Mouse (Mus musculus) neural tube, embryonic 10.5 days (tissue): ENCODE data around the gene Med24.

ENCODE experiments used
- DNase-seq: peaks from one replicate; pipeline ENCODE4 v3.0.0-alpha.2; 2017; ENCODE audit warnings: low spot score; ENCODE audit errors: extremely low spot score

Gene Med24

GRCm38 (mm10) chr11:98729119-98729588 lies at the start of gene Med24:
TSS of gene Med24 (minus strand) at chr11:98729435.
- DNase-seq: peak; percentile 81

DNA sequence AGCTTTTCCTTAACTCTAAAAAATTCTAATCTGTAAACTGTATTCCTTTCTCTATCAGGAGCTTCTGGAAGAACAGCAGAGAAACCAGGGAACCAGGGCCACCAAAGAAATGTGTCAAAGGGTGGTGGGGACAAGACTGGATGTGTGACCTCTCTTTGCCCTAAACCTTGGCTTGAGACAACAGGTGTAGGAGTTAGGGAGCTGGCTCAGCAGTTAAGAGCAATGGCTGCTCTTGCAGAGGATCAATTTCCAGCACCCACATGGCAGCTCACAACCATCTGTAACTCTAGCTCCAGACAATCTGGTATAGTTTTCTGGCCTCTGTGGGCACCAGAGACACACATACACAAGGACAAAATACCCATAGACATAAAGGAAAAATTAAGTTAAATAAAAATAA lies 48.7 kb upstream of the Med24 start:
- DNase-seq: no peak

- DNase-seq: peak; percentile 31
Measured at GRCm38 (mm10) chr11:98776843-98777590, 47.8 kb upstream of the Med24 start.

GRCm38 (mm10) chr11:98776052-98776764 lies 47.0 kb upstream of the Med24 start:
- DNase-seq: no peak

DNA sequence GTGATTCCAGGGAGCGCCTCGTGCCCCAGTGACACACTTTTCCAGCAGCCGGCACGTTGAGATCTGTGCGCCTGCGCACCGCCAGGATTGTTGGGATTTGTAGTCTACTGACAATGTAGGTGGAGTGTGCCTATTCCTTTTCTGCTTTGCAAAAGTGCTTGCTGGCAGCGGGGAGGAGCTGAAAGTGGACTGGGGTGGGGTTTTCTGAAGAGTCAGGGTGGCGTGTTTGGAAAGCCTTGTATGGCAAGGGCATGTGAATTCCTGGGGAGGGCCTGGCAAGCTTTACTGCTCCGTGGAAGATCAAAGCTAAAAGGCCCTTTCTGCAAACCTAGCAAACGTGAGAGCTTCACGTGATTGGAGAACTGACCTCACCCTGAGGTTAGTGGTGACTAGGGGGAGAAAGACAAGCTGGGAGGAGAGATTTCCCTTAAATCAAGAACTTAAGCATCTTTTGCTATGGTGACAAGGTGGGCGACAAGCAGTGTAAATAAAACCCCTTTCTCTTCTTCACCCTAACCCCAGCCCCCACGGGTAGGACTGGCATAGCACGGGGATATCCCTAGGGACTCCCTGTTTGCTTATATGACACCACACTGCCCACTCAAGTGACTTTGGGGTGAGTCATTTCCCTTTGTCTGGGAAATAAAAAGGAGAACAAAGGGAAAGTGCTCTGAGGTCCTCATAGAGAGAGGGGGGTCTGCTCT lies 46.3 kb upstream of the Med24 start:
- peak; percentile 93 for DNase-seq

- DNase-seq: no peak
Measured at GRCm38 (mm10) chr11:98774582-98775347, 45.5 kb upstream of the Med24 start, which contains the start of gene Nr1d1. TSS of gene Nr1d1 (minus strand) at chr11:98775333.

- peak; percentile 91 for DNase-seq
Measured at GRCm38 (mm10) chr11:98773635-98774295, 44.5 kb upstream of the Med24 start.

DNA sequence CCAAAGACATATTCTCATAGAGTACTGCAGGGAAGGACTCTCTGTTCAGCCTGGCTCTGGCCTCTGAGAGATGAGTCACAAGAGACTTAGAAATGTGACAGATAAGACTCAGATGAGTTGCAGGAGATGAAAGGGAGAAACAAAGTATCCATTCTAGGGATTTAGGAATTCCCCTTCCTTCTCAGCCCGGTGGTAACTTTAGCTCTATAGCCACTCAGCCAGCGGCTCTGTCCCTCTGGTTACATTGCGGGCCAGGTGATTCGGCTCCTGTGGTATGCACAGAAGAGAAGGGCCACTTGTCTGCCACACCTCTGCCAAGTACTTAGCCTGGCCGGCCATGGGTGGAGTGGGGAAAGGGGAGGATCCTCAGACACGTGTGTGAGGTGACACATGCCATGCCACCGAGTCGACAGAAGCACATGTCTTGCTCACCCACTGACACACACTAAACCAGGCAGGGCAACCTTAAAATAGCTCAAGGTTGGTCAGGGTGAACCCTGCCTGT lies 43.5 kb upstream of the Med24 start:
- DNase-seq: no peak

DNA sequence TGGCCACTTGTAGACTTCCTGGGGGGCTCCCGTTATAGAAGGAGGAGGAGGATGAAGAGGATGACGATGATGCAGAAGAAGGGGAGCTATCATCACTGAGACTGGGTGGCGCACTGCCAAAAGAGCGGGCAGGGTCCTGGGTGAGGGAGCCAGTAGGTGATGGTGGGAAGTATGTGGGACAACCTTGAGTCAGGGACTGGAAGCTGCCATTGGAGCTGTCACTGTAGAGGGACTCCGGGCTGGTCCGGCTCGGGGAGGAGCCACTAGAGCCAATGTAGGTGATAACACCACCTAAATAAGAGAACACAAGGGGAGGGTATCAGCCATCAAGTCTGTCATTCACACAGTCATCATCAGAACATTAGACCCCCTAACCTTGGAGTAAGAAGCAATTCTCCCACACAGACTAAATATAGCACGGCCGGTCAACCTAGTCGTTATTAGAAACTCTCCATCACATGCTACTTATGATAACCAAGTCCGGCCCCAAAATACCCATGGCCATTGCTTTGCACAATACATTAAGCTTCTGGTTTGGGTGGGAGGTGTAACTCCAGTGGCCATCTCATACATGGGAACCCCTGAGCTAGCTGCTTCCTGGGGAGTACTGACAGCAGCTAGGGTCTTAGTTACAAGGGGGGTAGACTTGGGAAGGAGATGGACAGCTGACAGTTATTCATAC lies 42.8 kb upstream of the Med24 start:
- DNase-seq: no peak

GRCm38 (mm10) chr11:98771131-98771530 lies 41.9 kb upstream of the Med24 start:
- no peak for DNase-seq

- no peak for DNase-seq
Measured at GRCm38 (mm10) chr11:98770096-98770975, 41.1 kb upstream of the Med24 start.

- DNase-seq: no peak
Measured at GRCm38 (mm10) chr11:98769007-98769954, 40.0 kb upstream of the Med24 start.

GRCm38 (mm10) chr11:98768127-98769006 lies 39.1 kb upstream of the Med24 start:
- DNase-seq: no peak

DNA sequence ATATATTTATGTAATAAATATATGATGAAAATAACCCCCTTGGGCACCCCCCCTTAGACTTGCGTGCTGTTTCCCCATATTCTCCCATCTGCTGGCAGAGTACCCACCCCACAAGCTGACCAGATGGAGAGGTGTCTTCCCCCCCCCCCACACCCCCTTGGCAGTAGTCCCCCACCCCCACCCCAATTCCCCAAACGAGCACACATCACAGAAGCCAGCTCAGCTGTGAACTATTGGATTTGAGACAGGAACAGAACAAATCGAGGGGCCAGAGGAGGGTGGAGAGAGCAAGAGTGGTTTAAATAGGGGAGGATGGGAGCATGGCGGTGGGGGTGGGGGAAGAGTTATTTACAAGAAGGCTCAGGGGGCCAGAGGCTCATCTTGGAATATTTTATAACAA lies 38.5 kb upstream of the Med24 start:
- no peak for DNase-seq

DNA sequence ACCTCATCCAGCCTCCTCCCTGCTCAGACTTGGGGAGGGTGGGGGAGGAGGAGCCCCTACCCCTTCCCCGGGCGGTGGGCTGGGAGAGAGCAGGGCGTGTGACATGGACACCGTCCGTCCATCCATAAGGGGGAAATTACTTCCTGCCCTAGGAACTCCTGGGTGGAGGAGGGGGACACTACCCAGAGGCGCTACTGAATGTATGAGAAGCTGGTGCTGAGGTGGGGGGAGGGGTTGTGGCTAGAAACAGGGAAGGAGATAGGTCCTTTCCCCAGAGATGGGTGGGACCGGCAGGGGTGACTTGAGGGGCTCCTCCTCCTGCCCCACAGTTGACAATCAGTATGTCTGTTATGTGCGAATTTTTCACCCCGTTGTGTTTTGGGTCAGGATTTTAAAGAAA lies 38.0 kb upstream of the Med24 start:
- DNase-seq: no peak

DNA sequence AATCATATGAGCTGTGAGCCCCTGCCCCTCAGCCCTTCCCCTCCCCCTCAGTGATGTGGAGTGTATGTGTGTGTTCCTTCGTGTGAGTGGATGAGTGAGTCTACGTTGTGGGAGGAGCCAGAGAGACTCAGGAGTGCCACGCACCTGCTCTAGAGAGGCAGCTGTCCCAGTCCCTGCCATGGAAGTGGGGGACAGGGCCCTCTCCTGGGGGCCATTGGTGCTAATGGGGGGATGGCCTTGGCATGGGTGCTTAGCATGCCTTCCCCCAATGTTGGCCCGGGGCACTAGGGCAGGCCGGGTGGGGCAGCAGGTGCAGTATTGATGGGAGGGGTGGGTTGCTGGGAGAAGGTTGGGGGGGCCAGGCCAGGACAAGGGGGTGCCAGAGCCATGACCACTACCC lies 37.6 kb upstream of the Med24 start:
- DNase-seq: no peak

GRCm38 (mm10) chr11:98766346-98766745 lies 37.1 kb upstream of the Med24 start:
- no peak for DNase-seq
